Mouse (Mus musculus): Measurements from ENCODE around the gene Antxr1. TPM values are rescaled to one million over a fixed set of nuclear protein-coding genes. Genes with fewer than 3 reads are reported as not detected.
A peak's percentile ranks its signal among the peaks of the same experiment; 100 is the strongest.
"Not testable (repeated sequence)": the region's sequence is repeated elsewhere in the genome, so short reads cannot be mapped to it uniquely, and the experiment has no call there.

The Antxr1 gene
- polyA plus RNA-seq, 1 experiment from 2014 or later, result 5.2 TPM

- WGBS, result 86% methylated on average over 1 of the region's 1 CpGs
- H3K27me3 ChIP-seq (ENCODE audit: insufficient read depth, low read length), result peaks cover 2% of the 10 kb centered on the region; the same call in 1 of the 2 replicates
- no peak for ATAC-seq (ENCODE audit: low FRiP score, low TSS enrichment)
These were observed 232.3 kb downstream of the Antxr1 start for GRCm38 (mm10) chr6:87103314-87103713.

GRCm38 (mm10) chr6:87102421-87102911 lies 233.2 kb downstream of the Antxr1 start:
- ATAC-seq (ENCODE audit: low FRiP score, low TSS enrichment), result no peak
- H3K9me3 ChIP-seq (ENCODE audit: low read length), result no peaks in the 10 kb centered on the region
- no peak overlapping the region for H3K4me2 ChIP-seq (replicated peaks; ENCODE audit: low read depth, low read length)
- H3K27me3 ChIP-seq (ENCODE audit: insufficient read depth, low read length), result peaks cover 2% of the 10 kb centered on the region; the same call in 1 of the 2 replicates
- no peak overlapping the region for H3K4me3 ChIP-seq (ENCODE audit: low read length)
- no peaks in the 10 kb centered on the region for H3K36me3 ChIP-seq (ENCODE audit: insufficient read depth, low read length)
- no peak overlapping the region for H3K27ac ChIP-seq (ENCODE audit: low read length)
- no peak overlapping the region for H3K9ac ChIP-seq (replicated peaks; ENCODE audit: low read length)
- 9% methylated on average over 7 of the region's 7 CpGs for WGBS
- H3K4me1 ChIP-seq (ENCODE audit: insufficient read depth, low read length), result peaks cover 20% of the 10 kb centered on the region

More at GRCm38 (mm10) chr6:87103314-87103713, 232.3 kb downstream of the Antxr1 start:
- Histone ChIP-seq H3K27ac (ENCODE audit: low read length) (no peak overlapping the region), H3K4me3 (ENCODE audit: low read length) (no peak overlapping the region), H3K9ac (replicated peaks; ENCODE audit: low read length) (no peak overlapping the region), H3K9me3 (ENCODE audit: low read length) (no peaks in the 10 kb centered on the region), H3K36me3 (ENCODE audit: insufficient read depth, low read length) (no peaks in the 10 kb centered on the region), H3K4me2 (replicated peaks; ENCODE audit: low read depth, low read length) (no peak overlapping the region), H3K4me1 (ENCODE audit: insufficient read depth, low read length) (peaks cover 13% of the 10 kb centered on the region)

GRCm38 (mm10) chr6:87101955-87102353 lies 233.7 kb downstream of the Antxr1 start:
- no peak overlapping the region for H3K9ac ChIP-seq (replicated peaks; ENCODE audit: low read length)

GRCm38 (mm10) chr6:87101281-87101954 lies 234.2 kb downstream of the Antxr1 start:
- peak; percentile 55 for ATAC-seq (ENCODE audit: low FRiP score, low TSS enrichment)
- H3K4me3 ChIP-seq (ENCODE audit: low read length), result peak overlapping the region; percentile 27
- peak overlapping the region; percentile 60 for H3K4me2 ChIP-seq (replicated peaks; ENCODE audit: low read depth, low read length)
- WGBS, result 13% methylated on average over 12 of the region's 12 CpGs
- peak overlapping the region; percentile 57 for H3K9ac ChIP-seq (replicated peaks; ENCODE audit: low read length)
- H3K36me3 ChIP-seq (ENCODE audit: insufficient read depth, low read length), result no peaks in the 10 kb centered on the region
- H3K27ac ChIP-seq (ENCODE audit: low read length), result no peak overlapping the region
- peaks cover 2% of the 10 kb centered on the region; the same call in 1 of the 2 replicates for H3K27me3 ChIP-seq (ENCODE audit: insufficient read depth, low read length)
- peaks cover 20% of the 10 kb centered on the region for H3K4me1 ChIP-seq (ENCODE audit: insufficient read depth, low read length)
- no peaks in the 10 kb centered on the region for H3K9me3 ChIP-seq (ENCODE audit: low read length)

More at GRCm38 (mm10) chr6:87101955-87102353, 233.7 kb downstream of the Antxr1 start:
- no peaks in the 10 kb centered on the region for H3K36me3 ChIP-seq (ENCODE audit: insufficient read depth, low read length)
- H3K27me3 ChIP-seq (ENCODE audit: insufficient read depth, low read length), result peaks cover 2% of the 10 kb centered on the region; the same call in 1 of the 2 replicates
- H3K27ac ChIP-seq (ENCODE audit: low read length), result no peak overlapping the region
- H3K9me3 ChIP-seq (ENCODE audit: low read length), result no peaks in the 10 kb centered on the region
- H3K4me2 ChIP-seq (replicated peaks; ENCODE audit: low read depth, low read length), result no peak overlapping the region
- peak; percentile 58 for ATAC-seq (ENCODE audit: low FRiP score, low TSS enrichment)
- peaks cover 20% of the 10 kb centered on the region for H3K4me1 ChIP-seq (ENCODE audit: insufficient read depth, low read length)
- no peak overlapping the region for H3K4me3 ChIP-seq (ENCODE audit: low read length)
- WGBS, result 12% methylated on average over 4 of the region's 4 CpGs

- ATAC-seq (ENCODE audit: low FRiP score, low TSS enrichment), result no peak
- no peaks in the 10 kb centered on the region for H3K36me3 ChIP-seq (ENCODE audit: insufficient read depth, low read length)
- H3K27ac ChIP-seq (ENCODE audit: low read length), result no peak overlapping the region
- no peaks in the 10 kb centered on the region for H3K9me3 ChIP-seq (ENCODE audit: low read length)
- no peak overlapping the region for H3K4me3 ChIP-seq (ENCODE audit: low read length)
- WGBS, result 64% methylated on average over 9 of the region's 9 CpGs
- no peak overlapping the region for H3K9ac ChIP-seq (replicated peaks; ENCODE audit: low read length)
- peaks cover under 1% of the 10 kb centered on the region; the same call in 1 of the 2 replicates for H3K27me3 ChIP-seq (ENCODE audit: insufficient read depth, low read length)
- no peak overlapping the region for H3K4me2 ChIP-seq (replicated peaks; ENCODE audit: low read depth, low read length)
- H3K4me1 ChIP-seq (ENCODE audit: insufficient read depth, low read length), result peaks cover 20% of the 10 kb centered on the region
These were observed 235.2 kb downstream of the Antxr1 start for GRCm38 (mm10) chr6:87100297-87101020.

- no peak for ATAC-seq (ENCODE audit: low FRiP score, low TSS enrichment)
- H3K27ac ChIP-seq (ENCODE audit: low read length), result no peak overlapping the region
- no peaks in the 10 kb centered on the region for H3K36me3 ChIP-seq (ENCODE audit: insufficient read depth, low read length)
- H3K27me3 ChIP-seq (ENCODE audit: insufficient read depth, low read length), result no peaks in the 10 kb centered on the region
- no peaks in the 10 kb centered on the region for H3K9me3 ChIP-seq (ENCODE audit: low read length)
- no peak overlapping the region for H3K9ac ChIP-seq (replicated peaks; ENCODE audit: low read length)
- peaks cover 20% of the 10 kb centered on the region for H3K4me1 ChIP-seq (ENCODE audit: insufficient read depth, low read length)
- WGBS, result 55% methylated on average over 7 of the region's 7 CpGs
- H3K4me2 ChIP-seq (replicated peaks; ENCODE audit: low read depth, low read length), result no peak overlapping the region
- no peak overlapping the region for H3K4me3 ChIP-seq (ENCODE audit: low read length)
These were observed 235.8 kb downstream of the Antxr1 start for GRCm38 (mm10) chr6:87099671-87100296.

GRCm38 (mm10) chr6:87099261-87099660 lies 236.4 kb downstream of the Antxr1 start:
- Histone ChIP-seq H3K9ac (replicated peaks; ENCODE audit: low read length) (no peak overlapping the region), H3K4me2 (replicated peaks; ENCODE audit: low read depth, low read length) (no peak overlapping the region), H3K27ac (ENCODE audit: low read length) (no peak overlapping the region), H3K9me3 (ENCODE audit: low read length) (no peaks in the 10 kb centered on the region), H3K27me3 (ENCODE audit: insufficient read depth, low read length) (no peaks in the 10 kb centered on the region), H3K4me1 (ENCODE audit: insufficient read depth, low read length) (peaks cover 20% of the 10 kb centered on the region), H3K36me3 (ENCODE audit: insufficient read depth, low read length) (no peaks in the 10 kb centered on the region), H3K4me3 (ENCODE audit: low read length) (no peak overlapping the region)
- no peak for ATAC-seq (ENCODE audit: low FRiP score, low TSS enrichment)
- 8% methylated on average over 3 of the region's 3 CpGs for WGBS

- not testable (repeated sequence) for H3K27ac ChIP-seq (ENCODE audit: low read length); H3K4me2 ChIP-seq (replicated peaks; ENCODE audit: low read depth, low read length); H3K27me3 ChIP-seq (ENCODE audit: insufficient read depth, low read length); H3K36me3 ChIP-seq (ENCODE audit: insufficient read depth, low read length); H3K4me3 ChIP-seq (ENCODE audit: low read length); ATAC-seq (ENCODE audit: low FRiP score, low TSS enrichment); H3K9me3 ChIP-seq (ENCODE audit: low read length); H3K4me1 ChIP-seq (ENCODE audit: insufficient read depth, low read length); H3K9ac ChIP-seq (replicated peaks; ENCODE audit: low read length)
- 88% methylated on average over 8 of the region's 8 CpGs for WGBS
These were observed 242.0 kb downstream of the Antxr1 start for GRCm38 (mm10) chr6:87093631-87094030.

GRCm38 (mm10) chr6:87092476-87092875 lies 243.1 kb downstream of the Antxr1 start:
- Histone ChIP-seq H3K36me3 (ENCODE audit: insufficient read depth, low read length) (peaks cover 17% of the 10 kb centered on the region), H3K27me3 (ENCODE audit: insufficient read depth, low read length) (no peaks in the 10 kb centered on the region), H3K27ac (ENCODE audit: low read length) (no peak overlapping the region), H3K4me2 (replicated peaks; ENCODE audit: low read depth, low read length) (no peak overlapping the region), H3K4me1 (ENCODE audit: insufficient read depth, low read length) (no peaks in the 10 kb centered on the region), H3K9ac (replicated peaks; ENCODE audit: low read length) (no peak overlapping the region), H3K9me3 (ENCODE audit: low read length) (no peaks in the 10 kb centered on the region), H3K4me3 (ENCODE audit: low read length) (no peak overlapping the region)
- ATAC-seq (ENCODE audit: low FRiP score, low TSS enrichment), result no peak
- WGBS, result 76% methylated on average over 5 of the region's 5 CpGs
